Mouse (Mus musculus) neural tube, embryonic 13.5 days (tissue): ENCODE results near the gene Chadl. TPM values are rescaled to one million over a fixed set of nuclear protein-coding genes. Genes with fewer than 3 reads are reported as not detected.

Experiments used
- ATAC-seq: fragments of 200-750 bp; cut with Nextera tagmentation; 2 replicates; pipeline ENCODE4 v1.8.0; 2017; ENCODE audit warnings: low read depth, mild to moderate bottlenecking, moderate TSS enrichment, moderate library complexity
- H3K27ac ChIP-seq: fragments of 300-500 bp; sonication (generic); replicated peaks from 2 replicates; pipeline ENCODE4 v1.5.1; 2015; ENCODE audit warnings: moderate library complexity, mild to moderate bottlenecking, inconsistent platforms
- H3K27me3 ChIP-seq: fragments of 300-500 bp; sonication (generic); 2 replicates; pipeline ENCODE4 v1.6.1; 2015; ENCODE audit warnings: mild to moderate bottlenecking, inconsistent platforms
- H3K36me3 ChIP-seq: fragments of 300-500 bp; sonication (generic); 2 replicates; pipeline ENCODE4 v1.6.1; 2015; ENCODE audit warnings: mild to moderate bottlenecking, inconsistent platforms
- H3K4me1 ChIP-seq: fragments of 300-500 bp; sonication (generic); replicated peaks from 2 replicates; pipeline ENCODE4 v1.6.1; 2015; ENCODE audit warnings: inconsistent platforms
- H3K4me2 ChIP-seq: fragments of 300-500 bp; sonication (generic); 2 replicates; pipeline ENCODE4 v1.6.1; 2015; ENCODE audit warnings: inconsistent platforms, mild to moderate bottlenecking, moderate library complexity
- H3K4me3 ChIP-seq: fragments of 300-500 bp; sonication (generic); 2 replicates; pipeline ENCODE4 v1.5.1; 2015; ENCODE audit warnings: mild to moderate bottlenecking, inconsistent platforms
- H3K9ac ChIP-seq: fragments of 300-500 bp; sonication (generic); 2 replicates; pipeline ENCODE4 v1.6.1; 2015; ENCODE audit warnings: moderate library complexity, mild to moderate bottlenecking, inconsistent platforms
- H3K9me3 ChIP-seq: fragments of 300-500 bp; sonication (generic); 2 replicates; pipeline ENCODE4 v1.6.1; 2016; ENCODE audit warnings: inconsistent platforms
- WGBS: fragments of 180-500 bp; shearing (Covaris S2); methylation state at CpG from one replicate; pipeline ENCODE4 v1.1.7; 2015; 5-methylcytosine and 5-hydroxymethylcytosine counted together
- polyA plus RNA-seq: library from polyadenylated mRNA; unstranded; fragments of >200 nt; fragmentation: Nextera tagmentation; extraction: Ambion mirVana; gene quantifications from 2 replicates; pipeline ENCODE4 v1.2.1, GENCODE M21; 2015

Chadl gene
- polyA plus RNA-seq, 1 experiment from 2014 or later = 13.8 TPM

DNA sequence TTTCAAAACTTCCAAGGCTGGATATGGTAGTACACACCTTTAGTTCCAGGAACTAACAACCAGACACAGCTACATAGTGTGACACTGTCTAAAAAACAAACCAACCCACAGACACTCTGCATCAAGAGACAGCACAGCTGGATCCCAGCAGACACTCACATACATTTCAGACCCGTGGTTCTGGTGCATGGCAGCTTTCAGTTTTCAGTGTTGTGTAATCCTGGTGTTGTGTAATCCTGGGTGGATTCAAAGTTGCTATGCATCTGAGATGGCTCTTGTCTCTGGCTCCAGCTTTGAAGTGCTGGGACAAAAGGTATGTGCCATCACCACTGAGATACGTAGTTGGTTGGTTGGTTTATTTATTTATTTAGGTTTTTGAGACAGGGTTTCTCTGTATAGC, 1.4 kb upstream of the Chadl start:
- H3K4me2 ChIP-seq = no peak overlapping the region
- no peak overlapping the region for H3K4me3 ChIP-seq
- H3K36me3 ChIP-seq = peaks cover 17% of the 10 kb centered on the region
- no peak overlapping the region for H3K27ac ChIP-seq
- peaks cover 16% of the 10 kb centered on the region for H3K4me1 ChIP-seq
- H3K27me3 ChIP-seq = peaks cover 35% of the 10 kb centered on the region
- H3K9me3 ChIP-seq = no peaks in the 10 kb centered on the region
- no peak for ATAC-seq
- no peak overlapping the region for H3K9ac ChIP-seq
- WGBS = 72% methylated on average over 2 of the region's 2 CpGs

DNA sequence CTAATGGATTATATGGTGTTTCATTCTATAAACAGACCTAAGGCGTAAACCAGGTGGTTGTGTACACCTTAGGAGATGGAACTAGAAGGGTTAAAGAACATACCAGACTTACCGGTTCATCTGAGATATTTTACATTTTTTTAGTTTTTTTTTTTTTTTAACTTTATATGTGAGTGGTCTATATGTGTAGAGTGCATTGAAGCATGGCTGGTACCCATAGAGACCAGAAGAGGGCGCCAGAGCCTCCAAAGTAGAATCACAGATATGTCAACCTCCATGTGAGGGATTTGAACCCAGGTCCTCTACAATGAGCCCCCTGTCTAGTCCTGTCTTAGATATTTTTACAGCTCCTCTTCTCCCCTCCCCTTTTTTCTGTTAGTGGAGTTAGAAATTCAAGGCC, 760 bp upstream of the Chadl start:
- H3K9ac ChIP-seq = no peak overlapping the region
- no peak overlapping the region for H3K4me3 ChIP-seq
- H3K27ac ChIP-seq = no peak overlapping the region
- ATAC-seq = no peak
- 55% methylated on average over 3 of the region's 3 CpGs for WGBS
- H3K27me3 ChIP-seq = peaks cover 42% of the 10 kb centered on the region
- no peaks in the 10 kb centered on the region for H3K9me3 ChIP-seq
- no peak overlapping the region for H3K4me2 ChIP-seq
- H3K4me1 ChIP-seq = peaks cover 23% of the 10 kb centered on the region
- peaks cover 10% of the 10 kb centered on the region for H3K36me3 ChIP-seq

DNA sequence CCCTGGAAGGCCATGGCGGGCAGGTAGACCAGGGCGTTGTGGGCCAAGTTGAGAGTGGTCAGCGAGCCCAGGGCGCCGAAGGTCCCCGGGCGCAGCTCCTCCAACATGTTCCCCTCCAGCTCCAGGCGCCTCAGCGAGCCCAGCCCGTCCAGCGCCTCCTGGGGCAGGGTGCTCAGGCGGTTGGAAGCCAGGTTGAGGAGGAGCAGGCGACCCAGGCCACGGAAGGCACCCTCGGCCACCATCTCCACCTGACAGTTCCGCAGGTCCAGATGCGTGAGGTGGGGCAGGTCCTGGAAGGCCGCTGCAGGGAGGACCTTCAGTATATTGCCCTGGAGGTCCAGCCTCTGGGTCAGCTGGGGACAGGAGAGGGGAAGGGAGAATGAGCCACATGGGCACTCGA, 2.2 kb downstream of the Chadl start:
- H3K27ac ChIP-seq = no peak overlapping the region

DNA sequence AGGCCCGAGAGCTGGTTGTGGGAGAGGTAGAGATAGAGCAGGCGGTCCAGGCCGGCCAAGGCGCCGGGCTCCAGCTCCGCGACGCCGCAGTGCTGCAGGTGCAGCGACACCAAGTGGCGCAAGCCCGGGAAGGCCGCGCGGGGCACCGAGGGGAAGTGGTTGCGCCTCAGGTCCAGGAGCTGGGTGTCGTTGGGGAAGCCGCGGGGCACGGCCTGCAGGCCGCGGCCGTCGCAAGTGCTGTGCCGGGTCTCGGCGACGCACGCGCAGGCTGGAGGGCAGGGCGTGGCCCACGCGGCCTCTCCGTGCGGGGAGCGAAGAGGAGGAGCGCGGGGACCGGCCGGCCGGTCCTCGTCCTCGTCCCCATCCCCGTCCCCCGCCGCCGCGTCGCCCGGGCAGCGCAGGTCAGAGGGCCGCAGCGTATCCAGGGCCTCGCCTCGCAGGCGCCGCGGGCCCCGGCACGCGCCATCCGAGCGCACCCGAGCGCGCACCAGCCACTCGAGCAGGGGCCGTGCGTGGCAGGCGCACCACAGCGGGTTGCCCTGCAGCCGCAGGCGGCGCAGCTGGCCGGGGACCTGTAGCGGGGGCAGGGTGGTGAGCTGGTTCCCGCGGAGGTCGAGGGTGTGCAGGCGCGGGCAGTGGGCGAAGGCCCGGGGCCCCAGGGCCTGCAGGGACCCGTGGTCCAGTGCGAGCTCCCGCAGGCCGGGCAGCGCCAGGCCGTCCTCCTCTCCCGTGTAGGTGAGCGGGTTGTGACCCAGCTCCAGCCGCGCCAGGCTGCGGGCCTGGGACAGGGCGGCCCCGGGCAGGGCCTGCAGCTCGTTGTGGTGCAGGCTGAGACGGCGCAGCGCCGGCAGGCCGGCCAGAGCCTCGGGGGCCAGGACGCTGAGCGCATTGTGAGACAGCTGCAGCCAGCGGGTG, 2.9 kb downstream of the Chadl start:
- peaks cover 25% of the 10 kb centered on the region for H3K4me1 ChIP-seq
- H3K9me3 ChIP-seq = no peaks in the 10 kb centered on the region
- H3K27me3 ChIP-seq = peaks cover 57% of the 10 kb centered on the region
- H3K4me3 ChIP-seq = peak overlapping the region; percentile 53
- under 1% methylated on average over 103 of the region's 107 CpGs for WGBS
- peak; percentile 84 for ATAC-seq
- H3K36me3 ChIP-seq = no peaks in the 10 kb centered on the region
- H3K27ac ChIP-seq = 0 out of 2 replicates have a peak overlapping the region, but pooled peaks have one; percentile 9
- peak overlapping the region; percentile 79 for H3K9ac ChIP-seq
- peak overlapping the region; percentile 85 for H3K4me2 ChIP-seq

More for the DNA sequence above, 2.2 kb downstream of the Chadl start:
- H3K4me2 ChIP-seq = peak overlapping the region; percentile 85
- peak overlapping the region; percentile 79 for H3K9ac ChIP-seq
- 23% methylated on average over 19 of the region's 19 CpGs for WGBS
- peaks cover 57% of the 10 kb centered on the region for H3K27me3 ChIP-seq
- no peaks in the 10 kb centered on the region for H3K9me3 ChIP-seq
- peak overlapping the region; percentile 53 for H3K4me3 ChIP-seq
- peaks cover 25% of the 10 kb centered on the region for H3K4me1 ChIP-seq
- 0 out of 2 replicates have a peak, but pooled peaks have one; percentile 0 for ATAC-seq
- no peaks in the 10 kb centered on the region for H3K36me3 ChIP-seq

DNA sequence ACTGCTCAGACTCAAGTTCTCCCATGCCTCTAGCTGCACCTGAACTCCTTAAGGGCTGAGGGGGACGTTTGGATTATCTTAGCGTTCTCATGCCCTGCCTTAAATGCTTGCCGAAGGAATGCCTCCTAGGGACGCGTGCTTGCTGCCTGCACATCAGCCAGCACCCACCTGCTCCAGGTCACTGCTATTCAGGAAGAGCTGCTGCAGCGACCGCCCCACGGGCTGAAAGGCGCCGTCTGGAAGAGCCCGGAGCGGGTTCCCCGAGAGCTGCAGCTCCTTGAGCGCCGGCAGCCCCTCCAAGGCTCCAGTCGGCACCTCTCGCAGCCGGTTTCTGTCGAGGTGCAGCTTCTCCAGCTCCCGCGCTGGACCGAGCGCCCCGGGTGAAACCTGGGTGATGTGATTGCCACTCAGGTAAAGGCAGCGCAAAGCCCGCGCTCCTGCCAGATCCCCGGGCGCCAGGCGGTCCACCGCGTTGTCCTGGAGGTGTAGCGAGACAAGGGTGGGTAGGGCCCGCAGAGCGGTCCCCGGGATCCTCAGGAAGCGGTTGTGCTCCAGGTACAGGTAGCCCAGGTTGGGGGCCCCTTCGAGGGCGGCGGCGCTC, 3.6 kb downstream of the Chadl start:
- H3K27ac ChIP-seq = no peak overlapping the region
- no peaks in the 10 kb centered on the region for H3K9me3 ChIP-seq
- H3K36me3 ChIP-seq = peaks cover 3% of the 10 kb centered on the region; the same call in 1 of the 2 replicates
- ATAC-seq = peak; percentile 7; the same call in 1 of the 2 replicates
- peak overlapping the region; percentile 79 for H3K9ac ChIP-seq
- peak overlapping the region; percentile 85 for H3K4me2 ChIP-seq
- 5% methylated on average over 41 of the region's 41 CpGs for WGBS
- peaks cover 25% of the 10 kb centered on the region for H3K4me1 ChIP-seq
- H3K27me3 ChIP-seq = peaks cover 57% of the 10 kb centered on the region
- H3K4me3 ChIP-seq = peak overlapping the region; percentile 53

DNA sequence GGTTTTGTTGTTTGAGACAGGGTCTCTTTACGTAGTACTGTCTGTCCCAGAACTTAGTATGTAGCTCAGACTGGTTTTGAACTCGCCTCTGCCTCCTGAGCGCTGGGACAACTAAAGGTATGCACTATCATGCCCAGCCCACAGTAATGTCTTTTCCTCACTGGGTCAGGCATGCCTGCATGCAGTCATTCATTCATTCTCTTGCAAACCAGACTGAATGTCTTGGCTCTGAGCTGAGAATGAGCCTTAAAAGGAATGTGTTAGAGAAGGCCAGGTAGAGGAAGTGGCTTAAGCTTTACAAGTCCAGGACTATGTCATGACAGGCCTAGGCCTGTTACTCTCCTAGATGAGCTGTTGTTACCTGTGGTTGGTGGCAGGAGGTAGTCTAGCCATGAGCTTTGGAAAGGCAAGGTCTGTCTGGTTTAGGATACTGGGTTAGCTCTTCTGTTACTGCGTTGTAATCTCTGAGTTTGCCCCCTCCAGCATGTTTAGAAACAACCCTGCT, 16.7 kb downstream of the Chadl start:
- 97% methylated on average over 4 of the region's 4 CpGs for WGBS

DNA sequence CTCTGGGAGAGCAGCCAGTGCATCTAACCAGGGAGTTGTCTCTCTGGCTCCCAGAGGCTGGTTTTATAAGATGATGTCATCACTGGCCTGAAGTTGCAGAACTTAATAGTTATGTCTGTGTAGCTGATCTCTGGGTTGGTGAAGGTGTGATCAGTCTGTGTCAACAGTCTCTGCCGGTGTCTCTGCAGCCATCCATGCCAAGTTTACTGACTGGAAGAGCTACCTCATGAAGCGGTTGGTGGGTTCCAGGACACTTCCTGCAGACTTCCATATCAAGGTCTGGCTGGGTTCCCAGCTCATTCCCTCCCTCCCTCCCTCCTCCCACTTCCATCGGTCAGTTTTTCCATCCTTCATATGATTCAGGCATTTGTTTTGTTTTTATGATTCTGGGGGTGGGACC, 20.4 kb downstream of the Chadl start:
- H3K9ac ChIP-seq = no peak overlapping the region
- no peaks in the 10 kb centered on the region for H3K9me3 ChIP-seq
- H3K4me2 ChIP-seq = no peak overlapping the region
- no peak for ATAC-seq
- no peaks in the 10 kb centered on the region for H3K4me1 ChIP-seq
- peaks cover 75% of the 10 kb centered on the region for H3K36me3 ChIP-seq
- WGBS = 93% methylated on average over 3 of the region's 3 CpGs
- H3K4me3 ChIP-seq = no peak overlapping the region
- no peak overlapping the region for H3K27ac ChIP-seq
- no peaks in the 10 kb centered on the region for H3K27me3 ChIP-seq

More for the DNA sequence above, 16.7 kb downstream of the Chadl start:
- no peak for ATAC-seq
- H3K9me3 ChIP-seq = no peaks in the 10 kb centered on the region
- peaks cover 89% of the 10 kb centered on the region for H3K36me3 ChIP-seq
- no peak overlapping the region for H3K4me2 ChIP-seq
- H3K27me3 ChIP-seq = no peaks in the 10 kb centered on the region
- no peak overlapping the region for H3K9ac ChIP-seq
- no peaks in the 10 kb centered on the region for H3K4me1 ChIP-seq
- no peak overlapping the region for H3K4me3 ChIP-seq
- no peak overlapping the region for H3K27ac ChIP-seq

DNA sequence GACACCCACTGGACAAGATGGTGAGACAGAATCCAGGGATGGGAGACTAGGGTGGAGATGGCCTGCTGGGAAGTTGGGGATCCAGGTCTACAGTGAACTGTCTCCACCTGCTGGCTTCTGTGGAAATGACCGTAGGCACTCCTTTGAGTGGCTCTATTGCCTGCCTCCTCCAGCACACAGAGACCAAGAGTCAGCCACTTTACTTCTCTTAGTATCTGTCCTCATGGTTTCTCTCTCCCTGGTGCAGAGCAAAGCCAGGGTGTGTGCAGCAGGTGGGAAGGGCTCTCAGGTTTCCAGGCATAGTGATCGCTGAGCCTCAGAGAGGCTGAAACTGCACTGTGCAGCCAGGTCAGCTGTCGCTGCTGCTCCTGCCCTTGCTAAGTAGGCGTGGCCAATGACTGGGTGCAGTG, 26.9 kb downstream of the Chadl start:
- no peaks in the 10 kb centered on the region for H3K27me3 ChIP-seq
- peaks cover 67% of the 10 kb centered on the region for H3K36me3 ChIP-seq
- no peak overlapping the region for H3K9ac ChIP-seq
- H3K9me3 ChIP-seq = no peaks in the 10 kb centered on the region
- ATAC-seq = peak; percentile 27; the same call in 1 of the 2 replicates
- H3K27ac ChIP-seq = no peak overlapping the region
- no peak overlapping the region for H3K4me2 ChIP-seq
- H3K4me3 ChIP-seq = no peak overlapping the region
- H3K4me1 ChIP-seq = peaks cover under 1% of the 10 kb centered on the region; the same call in 1 of the 2 replicates
- WGBS = 83% methylated on average over 4 of the region's 4 CpGs

DNA sequence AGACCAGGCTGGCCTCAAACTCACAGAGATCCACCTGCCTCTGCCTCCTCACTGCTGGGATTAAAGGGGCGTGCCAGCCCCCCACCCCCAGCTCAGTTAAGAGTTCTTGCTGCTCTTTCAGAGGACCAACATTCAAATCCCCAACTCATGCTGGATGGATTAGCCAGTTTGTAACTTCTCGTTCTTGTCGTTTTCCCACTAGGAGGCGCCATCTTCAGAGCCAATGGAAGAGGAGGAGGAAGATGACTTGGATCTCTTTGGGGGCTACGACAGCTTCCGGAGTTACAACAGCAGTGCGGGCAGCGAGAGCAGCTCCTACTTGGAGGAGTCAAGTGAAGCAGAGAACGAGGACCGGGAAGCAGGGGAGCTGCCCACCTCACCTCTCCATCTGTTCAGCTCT, 30.1 kb downstream of the Chadl start:
- ATAC-seq = no peak

DNA sequence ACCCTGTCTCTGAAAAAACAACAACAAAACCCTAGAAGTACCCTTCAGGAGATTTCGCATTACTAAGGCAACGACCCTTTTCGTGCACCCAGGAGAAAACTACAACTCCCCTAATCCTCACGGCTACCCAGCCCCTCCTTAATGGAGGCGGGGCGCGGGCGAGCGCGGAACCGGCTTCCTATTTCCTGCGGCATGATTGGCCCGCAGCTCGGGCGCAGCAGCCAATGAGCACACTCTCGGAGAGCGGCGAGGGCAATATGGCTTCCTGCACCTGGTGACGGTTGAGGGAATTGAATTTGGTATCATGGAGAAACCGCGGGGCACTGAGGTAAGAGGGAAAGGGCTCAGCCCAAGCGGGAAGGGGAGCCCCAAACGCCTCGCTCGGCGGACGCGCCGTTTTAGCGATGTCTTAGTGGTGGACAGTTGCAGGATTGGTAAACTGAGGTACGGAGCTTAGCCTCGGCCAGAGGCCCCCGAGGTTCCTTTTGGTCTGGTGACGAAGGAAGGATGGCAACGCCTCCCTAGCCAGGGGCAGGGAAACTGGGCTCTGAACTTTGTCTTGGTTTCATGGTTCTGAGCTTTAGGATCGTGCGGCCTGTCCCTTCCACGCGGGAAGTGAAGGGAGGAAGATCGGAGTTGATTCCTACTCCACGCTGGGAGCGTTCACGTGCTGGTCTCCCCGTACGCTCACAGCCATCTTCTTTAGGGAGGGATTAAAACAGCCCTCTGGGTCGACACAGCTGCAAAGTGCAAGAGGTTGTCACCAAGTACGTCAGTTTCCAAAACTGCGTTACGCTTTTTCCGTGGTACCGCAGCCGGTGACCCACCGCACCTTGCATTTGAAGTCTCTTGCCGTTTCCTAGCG, 33.2 kb downstream of the Chadl start, which contains the start of gene L3mbtl2:
L3mbtl2 (plus strand) TSS at position 193 of the 865 bp plus-strand sequence.
- H3K4me1 ChIP-seq = peaks cover 10% of the 10 kb centered on the region
- H3K4me3 ChIP-seq = peak within 1 kb of the TSS; percentile 91
- H3K27ac ChIP-seq = peak within 1 kb of the TSS; percentile 56; the same call in 1 of the 2 replicates
- H3K27me3 ChIP-seq = no peaks in the 10 kb centered on the region
- WGBS = under 1% methylated on average over 55 of the region's 55 CpGs
- peak; percentile 99 for ATAC-seq
- peak within 1 kb of the TSS; percentile 81 for H3K9ac ChIP-seq
- H3K4me2 ChIP-seq = peak within 1 kb of the TSS; percentile 95
- H3K9me3 ChIP-seq = no peaks in the 10 kb centered on the region
- H3K36me3 ChIP-seq = peaks cover 22% of the 10 kb centered on the region

More for the DNA sequence above, 30.1 kb downstream of the Chadl start:
- Histone ChIP-seq H3K4me1 (peaks cover 10% of the 10 kb centered on the region), H3K27ac (no peak overlapping the region), H3K27me3 (no peaks in the 10 kb centered on the region), H3K36me3 (peaks cover 47% of the 10 kb centered on the region), H3K4me3 (no peak overlapping the region), H3K4me2 (no peak overlapping the region), H3K9ac (no peak overlapping the region), H3K9me3 (no peaks in the 10 kb centered on the region)
- 87% methylated on average over 10 of the region's 10 CpGs for WGBS

DNA sequence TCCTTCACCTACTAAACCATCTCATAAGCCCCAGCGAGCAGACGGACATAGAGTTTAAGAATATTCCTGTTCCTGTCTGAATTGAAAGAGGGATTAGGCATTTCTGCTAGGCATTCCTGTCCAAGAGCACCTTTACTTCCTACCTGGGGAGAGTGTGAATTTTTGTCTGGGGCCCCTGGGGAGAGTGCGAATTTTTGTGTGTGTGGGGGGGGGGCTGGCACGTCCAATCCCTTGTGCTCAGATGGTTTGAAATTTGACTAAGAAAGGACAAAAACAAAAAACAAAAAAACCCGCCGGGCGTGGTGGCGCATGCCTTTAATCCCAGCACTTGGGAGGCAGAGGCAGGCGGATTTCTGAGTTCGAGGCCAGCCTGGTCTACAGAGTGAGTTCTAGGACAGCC, 33.8 kb downstream of the Chadl start:
- Histone ChIP-seq H3K4me3 (peak overlapping the region; percentile 91), H3K9ac (no peak overlapping the region), H3K36me3 (peaks cover 15% of the 10 kb centered on the region), H3K4me1 (peaks cover 10% of the 10 kb centered on the region), H3K27me3 (no peaks in the 10 kb centered on the region), H3K4me2 (peak overlapping the region; percentile 95), H3K27ac (no peak overlapping the region), H3K9me3 (no peaks in the 10 kb centered on the region)
- 0 out of 2 replicates have a peak, but pooled peaks have one; percentile 8 for ATAC-seq
- 74% methylated on average over 10 of the region's 10 CpGs for WGBS
